In the genomic region with DNA sequence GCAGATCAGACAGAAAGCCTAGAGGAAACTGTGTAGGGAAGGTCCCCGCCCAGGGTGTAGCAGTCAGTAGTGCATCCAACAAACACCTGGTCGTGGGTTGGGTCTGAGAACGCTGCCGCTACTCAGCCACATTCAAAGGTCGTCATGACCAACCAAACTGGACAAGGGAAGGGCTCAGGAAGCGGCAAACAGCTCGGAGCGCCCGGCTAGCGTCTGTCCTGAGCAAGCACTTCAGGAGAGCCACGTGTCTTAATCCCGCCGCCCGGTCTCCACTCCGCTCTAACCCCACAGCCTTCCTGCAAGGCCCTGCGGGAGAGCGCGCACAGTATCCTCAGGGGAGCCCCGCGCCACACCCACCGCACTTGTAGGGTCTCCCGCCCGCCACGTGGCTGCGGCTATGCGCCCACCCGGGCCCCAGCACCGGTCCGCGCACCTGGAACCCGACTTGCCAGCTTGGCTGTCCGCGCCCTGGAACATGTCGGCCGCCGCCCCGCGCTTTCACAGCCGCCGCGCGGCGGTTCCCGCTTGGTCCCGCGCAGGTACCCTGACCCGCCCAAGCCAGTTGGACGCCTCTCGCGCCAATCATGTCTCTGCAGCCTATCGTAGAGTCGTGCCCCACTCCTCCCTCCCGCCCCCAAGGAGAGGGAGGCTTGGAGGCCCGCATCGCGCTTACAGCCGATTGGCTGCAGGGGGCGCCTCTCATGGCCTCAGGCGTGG, we compare ENCODE assay signal across 8 mouse cellular contexts. TPM values are rescaled to one million over a fixed set of nuclear protein-coding genes. Genes with fewer than 3 reads are reported as not detected.
DNase-seq lines count a peak whose midpoint lies in the region; ATAC-seq lines count a peak whose summit lies in the region.

A gene (minus strand): TSS at position 555 of the 717 bp plus-strand sequence.

- H3K27me3 ChIP-seq in hindbrain, embryonic 12.5 days, result no peaks in the 10 kb centered on the region

- DNase-seq in NIH3T3 (ENCODE audit: low read depth), result peak; percentile 99
- peak; percentile 99 for DNase-seq in cerebellum, adult 9-10 months
- DNase-seq in layer of hippocampus, postnatal 14 days (ENCODE audit: low spot score in 2 of 2), result peak; percentile 94 to 98
- peak; percentile 99 for DNase-seq in lung, postnatal 10 days
- peak; percentile 94 for DNase-seq in ovary, postnatal 14 days (ENCODE audit: low spot score)
- DNase-seq in thymus, postnatal 10 days (ENCODE audit: low spot score in 2 of 2), result peak; percentile 95

- H3K4me1 ChIP-seq in hindbrain, embryonic 12.5 days, result peaks cover 14% of the 10 kb centered on the region

- peak within 1 kb of the TSS; percentile 61 for H3K4me2 ChIP-seq in hindbrain, embryonic 12.5 days (replicated peaks)

- peak within 1 kb of the TSS; percentile 90 for H3K27ac ChIP-seq in hindbrain, embryonic 12.5 days

- WGBS in hindbrain, embryonic 12.5 days, result under 1% methylated on average over 59 of the region's 59 CpGs

- H3K9me3 ChIP-seq in hindbrain, embryonic 12.5 days (replicated peaks), result no peaks in the 10 kb centered on the region

- peak within 1 kb of the TSS; percentile 71 for H3K4me3 ChIP-seq in hindbrain, embryonic 12.5 days

- peak; percentile 99 for ATAC-seq in frontal cortex, adult (ENCODE audit: low TSS enrichment)
- peak; percentile 100 for ATAC-seq in hindbrain, embryonic 12.5 days (ENCODE audit: low FRiP score)

- peak within 1 kb of the TSS; percentile 76 for H3K9ac ChIP-seq in hindbrain, embryonic 12.5 days

- H3K36me3 ChIP-seq in hindbrain, embryonic 12.5 days, result peaks cover 45% of the 10 kb centered on the region

RNA-seq across cellular contexts. Expression of the gene that starts here (rescaled TPM):
- 210 and 212 TPM in 2 replicates for polyA plus RNA-seq in hindbrain, embryonic 12.5 days (2016; fragmentation: Nextera tagmentation; extraction: Ambion mirVana)
- 10 to 100 TPM; 11.2 TPM for total RNA-seq in layer of hippocampus, postnatal 14 days (2021)

Comparison
In these comparisons a context has a peak if more than half of its experiments do, and no peak if none do; other contexts are left out.
1. Peak in every context shown above with its lines: DNase-seq, ATAC-seq, H3K4me3 ChIP-seq and H3K27ac ChIP-seq.